Mouse (Mus musculus) myocyte (in vitro differentiated cells): ENCODE data around the gene Fto.

ENCODE experiments used
- CEBPB ChIP-seq: IDR thresholded peaks from 2 replicates; pipeline ENCODE4 v1.6.1; 2011; ENCODE audit warnings: mild to moderate bottlenecking, moderate library complexity; ENCODE audit not compliant: poor library complexity, insufficient read depth, severe bottlenecking
- E2F4 ChIP-seq: IDR thresholded peaks from one replicate; pipeline ENCODE4 v1.6.1; 2011; ENCODE audit warnings: mild to moderate bottlenecking, control low read depth, moderate library complexity; ENCODE audit not compliant: insufficient read depth
- MAX ChIP-seq: IDR thresholded peaks from one replicate; pipeline ENCODE4 v1.6.1; 2011; ENCODE audit warnings: low read depth, mild to moderate bottlenecking, control low read depth
- POLR2A ChIP-seq: IDR thresholded peaks from one replicate; pipeline ENCODE4 v1.6.1; 2011; ENCODE audit warnings: low read depth, mild to moderate bottlenecking, control low read depth, moderate library complexity; ENCODE audit not compliant: insufficient read length
- REST ChIP-seq: IDR thresholded peaks from one replicate; pipeline ENCODE4 v1.6.1; 2011; ENCODE audit warnings: mild to moderate bottlenecking, control low read depth, moderate library complexity; ENCODE audit not compliant: insufficient read depth, insufficient read length
- TCF12 ChIP-seq: IDR thresholded peaks from one replicate; pipeline ENCODE4 v1.6.1; 2011; ENCODE audit warnings: mild to moderate bottlenecking, control low read depth; ENCODE audit not compliant: poor library complexity, insufficient read depth, severe bottlenecking

- TF ChIP-seq MAX, result no peak
- no peak for TF ChIP-seq E2F4
- TF ChIP-seq POLR2A, result no peak
- TF ChIP-seq TCF12, result no peak
- no peak for TF ChIP-seq CEBPB
- TF ChIP-seq REST, result no peak
Observed at GRCm38 (mm10) chr8:91476988-91477387, 163.7 kb downstream of the Fto start.
